Mouse (Mus musculus): ENCODE results near the gene Serpinb3b. TPM values are rescaled to one million over a fixed set of nuclear protein-coding genes. Genes with fewer than 3 reads are reported as not detected.
"Not testable (repeated sequence)": the region's sequence is repeated elsewhere in the genome, so short reads cannot be mapped to it uniquely, and the experiment has no call there.

Gene Serpinb3b
- not detected for total RNA-seq (2021)
- long read RNA-seq, experiment 1 = 0 reads
- long read RNA-seq, experiment 2 = 0 reads

DNA sequence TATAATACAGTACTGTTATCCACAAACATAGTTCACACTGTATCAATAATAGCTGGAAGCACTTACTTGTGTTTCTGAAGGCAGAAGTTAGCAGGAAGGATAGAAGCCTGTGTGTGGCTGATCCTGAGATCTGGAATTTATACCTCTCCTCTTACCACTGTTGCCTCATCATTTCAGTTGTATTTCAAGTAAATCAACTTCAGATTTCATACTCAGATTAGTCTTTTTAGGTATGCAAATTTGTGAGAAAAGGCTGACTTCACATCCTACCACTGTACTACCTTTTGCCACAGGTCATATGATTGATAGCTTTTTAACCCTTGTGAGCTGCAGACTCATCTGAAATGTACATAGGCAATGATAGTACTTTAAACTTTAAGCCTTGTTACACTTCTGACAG, at the start of gene Serpinb3b, which contains the start of gene Serpinb3c:
TSS of gene Serpinb3b (minus strand) at position 101 of the 400 bp plus-strand sequence.
TSS of gene Serpinb3c (minus strand) at position 111 of the 400 bp plus-strand sequence.
- not testable (repeated sequence) for DNase-seq

DNA sequence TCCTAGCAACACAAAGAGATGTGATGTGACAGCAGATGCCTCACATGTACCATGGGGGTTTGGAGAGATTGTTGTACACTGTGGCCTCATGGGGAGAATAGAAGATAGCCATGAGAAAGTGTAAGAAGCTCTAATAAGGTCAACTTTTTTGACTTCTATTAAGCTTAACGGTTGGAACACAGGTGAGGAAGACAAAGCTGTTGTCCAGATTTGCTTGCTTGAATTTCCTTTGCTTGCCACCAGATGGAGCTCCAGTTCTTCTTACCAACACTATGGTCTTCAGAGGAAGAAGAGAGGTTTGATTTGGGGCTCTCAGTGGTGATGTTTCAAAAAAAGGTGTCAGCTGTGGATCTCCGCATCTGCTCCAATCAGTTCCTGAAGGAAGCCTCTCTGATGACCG, 35.0 kb downstream of the Serpinb3b start:
- DNase-seq = not testable (repeated sequence)

DNA sequence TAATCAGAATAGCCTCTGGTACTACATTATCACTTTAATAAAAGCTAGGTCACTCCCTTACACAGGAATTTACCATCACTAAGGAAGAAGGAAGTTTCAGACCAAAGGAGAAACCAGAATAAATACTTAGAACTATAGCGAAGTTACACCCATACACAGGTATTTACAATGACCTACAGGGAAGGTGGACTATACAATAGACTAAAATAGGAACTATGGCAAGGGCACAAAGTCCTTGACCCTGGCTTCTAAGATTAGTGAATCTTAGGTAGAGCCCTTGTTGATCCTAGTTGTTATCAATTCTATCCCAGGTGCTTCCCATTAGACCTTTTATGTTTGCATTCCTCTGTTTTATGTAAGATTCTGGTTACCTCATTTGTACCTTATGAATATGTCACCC, 60.9 kb downstream of the Serpinb3b start:
- not testable (repeated sequence) for DNase-seq

DNA sequence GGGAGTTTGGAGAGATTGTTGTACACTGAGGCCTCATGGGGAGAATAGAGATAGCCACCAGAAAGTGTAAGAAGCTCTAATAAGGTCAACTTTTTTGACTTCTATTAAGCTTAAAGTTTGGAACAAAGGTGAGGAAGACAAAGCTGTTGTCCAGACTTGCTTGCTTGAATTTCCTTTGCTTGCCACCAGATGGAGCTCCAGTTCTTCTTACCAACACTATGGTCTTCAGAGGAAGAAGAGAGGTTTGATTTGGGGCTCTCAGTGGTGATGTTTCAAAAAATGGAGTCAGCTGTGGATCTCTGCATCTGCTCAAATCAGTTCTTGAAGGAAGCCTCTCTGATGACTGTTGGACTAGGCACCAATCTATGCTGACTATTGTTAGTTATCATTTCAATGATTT, 150.7 kb downstream of the Serpinb3b start:
- not testable (repeated sequence) for DNase-seq

Other genes with a start within 250 kb of the Serpinb3b start
- gene Serpinb3a, start 226.1 kb downstream of the Serpinb3b start, total RNA-seq (2021) = not detected
- gene Serpinb3d, start 194.9 kb downstream of the Serpinb3b start, total RNA-seq (2021) = not detected
- gene Serpinb3c, start within 50 bp of the Serpinb3b start, total RNA-seq (2021) = not detected
- gene Serpinb11, start 82.8 kb upstream of the Serpinb3b start, total RNA-seq (2021) = not detected
- not detected for gene Serpinb7, start 121.3 kb upstream of the Serpinb3b start, total RNA-seq (2021)
- gene Serpinb2, start 233.1 kb upstream of the Serpinb3b start, total RNA-seq (2021) = not detected